ENCODE assay signal across 8 mouse cellular contexts in genomic region chr8:60983688-60984079, GRCm38 (mm10). TPM values are rescaled to one million over a fixed set of nuclear protein-coding genes. Genes with fewer than 3 reads are reported as not detected.
DNase-seq lines count a peak whose midpoint lies in the region; ATAC-seq lines count a peak whose summit lies in the region.

No protein-coding gene starts in this region.

- no peaks in the 10 kb centered on the region for H3K27me3 ChIP-seq in hindbrain, embryonic 10.5 days (ENCODE audit: insufficient read depth, poor library complexity, severe bottlenecking)
- 0 out of 2 replicates have a peak, but pooled peaks cover 3% of the 10 kb centered on the region for H3K27me3 ChIP-seq in lung, embryonic 16.5 days (ENCODE audit: control insufficient read depth, insufficient read depth, low read depth, low read length)

- H3K4me3 ChIP-seq in hindbrain, embryonic 10.5 days: peak overlapping the region; percentile 89
- H3K4me3 ChIP-seq in lung, embryonic 16.5 days (ENCODE audit: low read length): peak overlapping the region; percentile 91

- H3K9ac ChIP-seq in lung, embryonic 16.5 days (ENCODE audit: low read length): peak overlapping the region; percentile 76

- peaks cover 27% of the 10 kb centered on the region for H3K4me1 ChIP-seq in hindbrain, embryonic 10.5 days (replicated peaks)
- H3K4me1 ChIP-seq in lung, embryonic 16.5 days (replicated peaks; ENCODE audit: control insufficient read depth, insufficient read depth, low read length): 0 out of 2 replicates have a peak, but pooled peaks cover 4% of the 10 kb centered on the region

- peak overlapping the region; percentile 93 for H3K4me2 ChIP-seq in lung, embryonic 16.5 days (ENCODE audit: low read depth, low read length)

- H3K36me3 ChIP-seq in hindbrain, embryonic 10.5 days: no peaks in the 10 kb centered on the region
- no peaks in the 10 kb centered on the region for H3K36me3 ChIP-seq in lung, embryonic 16.5 days (ENCODE audit: control insufficient read depth, insufficient read depth, low read length)

- no peaks in the 10 kb centered on the region for H3K9me3 ChIP-seq in hindbrain, embryonic 10.5 days
- no peaks in the 10 kb centered on the region for H3K9me3 ChIP-seq in lung, embryonic 16.5 days (ENCODE audit: control insufficient read depth, low read length)

- DNase-seq in NIH3T3 (ENCODE audit: low read depth): peak; percentile 65
- DNase-seq in cerebellum, adult 9-10 months: peak; percentile 86
- peak; percentile 46 to 68 for DNase-seq in frontal cortex, adult 2 months (ENCODE audit: extremely low spot score in 1 of 2, low spot score in 1 of 2)
- peak; percentile 52 for DNase-seq in hindbrain, embryonic 10.5 days (ENCODE audit: low spot score)
- DNase-seq in layer of hippocampus, postnatal 10 days (ENCODE audit: low spot score in 2 of 2): peak; percentile 57 to 66
- DNase-seq in ovary, postnatal 14 days (ENCODE audit: low spot score): peak; percentile 13
- DNase-seq in thymus, postnatal 25 days: peak; percentile 59

- H3K27ac ChIP-seq in hindbrain, embryonic 10.5 days: peak overlapping the region; percentile 88
- peak overlapping the region; percentile 94 for H3K27ac ChIP-seq in lung, embryonic 16.5 days (ENCODE audit: low read length)

- 11% methylated on average over 9 of the region's 9 CpGs for WGBS in hindbrain, embryonic 10.5 days
- 6% methylated on average over 9 of the region's 9 CpGs for WGBS in lung, embryonic 16.5 days

- peak; percentile 70 for ATAC-seq in lung, embryonic 16.5 days (ENCODE audit: low read depth)

RNA-seq across cellular contexts. Expression of gene Clcn3, which starts 0.6 kb away (rescaled TPM):
- 71.1 and 78.5 TPM in 2 replicates for polyA plus RNA-seq in frontal cortex, adult 2 months (2012; rRNA removed)
- 25.4 and 29.0 TPM in 2 replicates for polyA plus RNA-seq in hindbrain, embryonic 10.5 days (2016; fragmentation: Nextera tagmentation; extraction: Ambion mirVana)
- total RNA-seq in layer of hippocampus, postnatal 10 days (2021): 100 to 1,000 TPM; 149 to 151 TPM
- 22.1 and 22.2 TPM in 2 replicates for polyA plus RNA-seq in lung, embryonic 16.5 days (2015; fragmentation: Nextera tagmentation; extraction: Ambion mirVana)

RNA-seq across cellular contexts. Expression of gene Nek1, which starts 9.3 kb away (rescaled TPM):
- 29.0 and 32.8 TPM in 2 replicates for polyA plus RNA-seq in frontal cortex, adult 2 months (2012; rRNA removed)
- polyA plus RNA-seq in hindbrain, embryonic 10.5 days (2016; fragmentation: Nextera tagmentation; extraction: Ambion mirVana): 16.5 and 21.1 TPM in 2 replicates
- total RNA-seq in layer of hippocampus, postnatal 10 days (2021): 10 to 100 TPM; 30.0 to 31.4 TPM
- polyA plus RNA-seq in lung, embryonic 16.5 days (2015; fragmentation: Nextera tagmentation; extraction: Ambion mirVana): 18.9 and 19.1 TPM in 2 replicates

Comparison
In these comparisons a context has a peak if more than half of its experiments do, and no peak if none do; other contexts are left out.
1. Peak in every context shown above with its lines: DNase-seq, ATAC-seq, H3K4me3 ChIP-seq and H3K27ac ChIP-seq.
2. DNase-seq: peak in every context shown above with its lines; median percentile 86 in cerebellum, adult 9-10 months; 65 in NIH3T3; 62 in layer of hippocampus, postnatal 10 days; 59 in thymus, postnatal 25 days; 57 in frontal cortex, adult 2 months; 52 in hindbrain, embryonic 10.5 days; 13 in ovary, postnatal 14 days.